In the genomic region with DNA sequence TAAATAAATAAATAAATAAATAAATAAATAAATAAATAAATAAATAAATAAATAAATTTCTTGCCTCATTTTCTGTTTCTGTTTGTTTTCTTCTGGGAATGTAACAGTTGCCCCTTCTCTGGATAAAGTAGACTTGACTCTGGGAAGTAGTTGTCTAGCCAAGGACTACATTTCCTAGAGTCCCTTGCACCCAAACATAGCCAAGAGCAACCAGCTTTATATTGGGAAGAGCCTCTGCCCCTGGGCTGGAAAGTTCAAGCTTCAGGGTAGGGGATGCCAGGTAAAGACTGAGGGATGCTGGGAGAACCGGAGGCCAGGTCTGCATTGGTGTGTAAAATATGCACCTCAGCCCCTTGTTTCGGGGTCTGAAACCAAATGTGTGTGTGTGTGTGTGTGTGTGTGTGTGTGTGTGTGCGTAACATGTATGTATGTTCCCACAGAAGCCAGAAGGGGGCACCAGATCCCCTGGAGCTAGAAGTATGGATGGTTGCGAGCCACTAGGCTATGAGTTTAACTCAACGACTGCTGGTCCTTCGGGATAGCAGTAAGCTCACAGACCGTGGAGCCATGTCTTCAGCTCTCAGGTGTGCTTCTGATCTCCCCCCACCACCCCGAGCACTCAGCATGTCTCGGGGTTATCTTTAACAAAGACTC, we compare ENCODE assay signal across 31 mouse cellular contexts. TPM values are rescaled to one million over a fixed set of nuclear protein-coding genes. Genes with fewer than 3 reads are reported as not detected.
"Had no signal": no experiment of that assay in that cellular context is flagged by ENCODE, and none has a peak within 500 bp of the region (broad histone marks: within the 10 kb centered on the region; RNA-seq: fewer than 3 reads in every experiment).

No protein-coding gene starts in this region.

- H3K27me3 ChIP-seq: kidney, embryonic 15.5 days; limb, embryonic 12.5 days; limb, embryonic 15.5 days; liver, embryonic 12.5 days; midbrain, embryonic 12.5 days; midbrain, embryonic 15.5 days; neural tube, embryonic 13.5 days; stomach, embryonic 15.5 days had no signal

- H3K27ac ChIP-seq: kidney, embryonic 15.5 days; left cerebral cortex, adult 2 months; limb, embryonic 12.5 days; limb, embryonic 15.5 days; liver, embryonic 12.5 days; midbrain, embryonic 12.5 days; midbrain, embryonic 15.5 days; neural tube, embryonic 13.5 days; stomach, embryonic 15.5 days had no signal

- H3K4me1 ChIP-seq: limb, embryonic 12.5 days; midbrain, embryonic 12.5 days; midbrain, embryonic 15.5 days had no signal

- H3K36me3 ChIP-seq: kidney, embryonic 15.5 days; limb, embryonic 12.5 days; limb, embryonic 15.5 days; liver, embryonic 12.5 days; midbrain, embryonic 12.5 days; midbrain, embryonic 15.5 days; neural tube, embryonic 13.5 days; stomach, embryonic 15.5 days had no signal

- DNase-seq: kidney, adult 11 months; kidney, adult 8-10 months; kidney, postnatal 10 days; kidney, postnatal 4 days; left cerebral cortex, postnatal 4 days; lung, adult 2 months; lung, postnatal 14 days; lung, postnatal 4 days; retina, postnatal 1 day; right cerebral cortex, postnatal 25 days; spleen, adult 18-20 months; thymus, postnatal 25 days had no signal

- H3K4me2 ChIP-seq: kidney, embryonic 15.5 days; limb, embryonic 12.5 days; limb, embryonic 15.5 days; liver, embryonic 12.5 days; midbrain, embryonic 12.5 days; midbrain, embryonic 15.5 days; neural tube, embryonic 13.5 days; stomach, embryonic 15.5 days had no signal

- H3K9me3 ChIP-seq: kidney, embryonic 15.5 days; limb, embryonic 12.5 days; limb, embryonic 15.5 days; midbrain, embryonic 15.5 days; stomach, embryonic 15.5 days had no signal

- H3K4me3 ChIP-seq: kidney, embryonic 15.5 days; left cerebral cortex, adult 2 months; limb, embryonic 12.5 days; limb, embryonic 15.5 days; liver, embryonic 12.5 days; midbrain, embryonic 12.5 days; midbrain, embryonic 15.5 days; myocyte; neural tube, embryonic 13.5 days; stomach, embryonic 15.5 days had no signal

- ATAC-seq: liver, embryonic 12.5 days; midbrain, embryonic 15.5 days had no signal

- H3K9ac ChIP-seq: kidney, embryonic 15.5 days; limb, embryonic 12.5 days; limb, embryonic 15.5 days; liver, embryonic 12.5 days; midbrain, embryonic 12.5 days; midbrain, embryonic 15.5 days; neural tube, embryonic 13.5 days; stomach, embryonic 15.5 days had no signal

RNA-seq across cellular contexts. Expression of gene Padi4, which starts 10.4 kb away (rescaled TPM):
- total RNA-seq: layer of hippocampus, adult 18-20 months; layer of hippocampus, postnatal 25 days; left cerebral cortex, postnatal 10 days; left cerebral cortex, postnatal 4 days had no signal
- polyA plus RNA-seq: limb, embryonic 12.5 days had no signal

RNA-seq across cellular contexts. Expression of gene Padi3, which starts 26.0 kb away (rescaled TPM):
- total RNA-seq: layer of hippocampus, adult 18-20 months; layer of hippocampus, postnatal 25 days; left cerebral cortex, adult 2 months; left cerebral cortex, postnatal 10 days; left cerebral cortex, postnatal 4 days; monocyte, adult 5-6 weeks; neutrophil, adult 5-6 weeks had no signal
- polyA plus RNA-seq: midbrain, embryonic 15.5 days; neural tube, embryonic 13.5 days had no signal

RNA-seq across cellular contexts. Expression of gene Padi6, which starts 42.0 kb away (rescaled TPM):
- total RNA-seq: layer of hippocampus, postnatal 25 days; left cerebral cortex, adult 2 months; megakaryocyte progenitor cell, adult 5-6 weeks; megakaryocyte-erythroid progenitor cell, adult 5-6 weeks; monocyte, adult 5-6 weeks had no signal
- polyA plus RNA-seq: kidney, embryonic 15.5 days; limb, embryonic 12.5 days; limb, embryonic 15.5 days; liver, embryonic 12.5 days; liver, embryonic 16.5 days; lung, adult 2 months; lung, embryonic 16.5 days; midbrain, embryonic 12.5 days; neural tube, embryonic 13.5 days had no signal
